Mouse (Mus musculus) spleen, adult 18-20 months (tissue): ENCODE results near the gene Rgs9.
"Not testable (repeated sequence)": the region's sequence is repeated elsewhere in the genome, so short reads cannot be mapped to it uniquely, and the experiment has no call there.

Experiments
- DNase-seq, 2 experiments: peaks; one replicate each; pipeline ENCODE4 v3.0.0; 2022; ENCODE audit warnings: mixed read lengths in 2 of 2

The Rgs9 gene

DNA sequence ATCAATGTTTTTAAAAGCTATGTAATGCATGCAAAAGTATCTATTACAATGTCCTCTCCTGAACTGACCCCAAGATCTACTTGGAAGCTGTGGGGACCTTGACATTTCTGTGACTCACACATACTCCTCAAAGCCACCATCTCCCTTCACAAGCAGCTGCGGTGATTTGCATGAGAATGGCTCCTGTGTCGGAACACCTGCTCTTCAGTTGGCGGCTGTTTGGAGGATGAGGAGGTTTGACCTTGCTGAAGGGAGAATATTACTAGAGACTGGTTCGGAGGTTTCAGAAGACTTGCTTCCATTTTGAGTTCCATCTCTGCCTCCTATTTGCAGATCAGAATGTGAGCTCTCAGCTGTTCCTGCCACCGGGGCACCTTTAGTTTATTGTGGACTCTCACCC lies 7.8 kb upstream of the Rgs9 start:
- no peak for DNase-seq

DNA sequence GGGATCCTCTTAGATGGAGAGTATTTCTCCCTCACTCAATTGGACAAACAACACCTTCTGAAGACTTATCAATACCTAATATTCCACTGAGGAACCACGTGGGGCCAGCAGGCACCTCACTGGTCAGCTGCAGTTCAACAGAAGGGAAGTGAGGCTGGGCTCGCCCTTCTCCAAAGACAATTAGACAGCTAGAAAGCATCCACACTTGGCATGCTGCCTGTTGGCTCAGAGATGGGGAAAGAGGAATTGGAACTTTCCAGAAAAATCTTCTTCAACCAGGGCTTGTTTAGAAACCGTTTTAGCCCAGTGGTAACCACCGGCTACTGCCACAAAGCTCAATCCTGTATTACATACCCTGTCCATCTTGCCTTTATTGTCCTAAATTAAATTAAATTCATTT lies 4.4 kb upstream of the Rgs9 start:
- peak in 1 of 2 experiments; percentile 9 for DNase-seq

DNA sequence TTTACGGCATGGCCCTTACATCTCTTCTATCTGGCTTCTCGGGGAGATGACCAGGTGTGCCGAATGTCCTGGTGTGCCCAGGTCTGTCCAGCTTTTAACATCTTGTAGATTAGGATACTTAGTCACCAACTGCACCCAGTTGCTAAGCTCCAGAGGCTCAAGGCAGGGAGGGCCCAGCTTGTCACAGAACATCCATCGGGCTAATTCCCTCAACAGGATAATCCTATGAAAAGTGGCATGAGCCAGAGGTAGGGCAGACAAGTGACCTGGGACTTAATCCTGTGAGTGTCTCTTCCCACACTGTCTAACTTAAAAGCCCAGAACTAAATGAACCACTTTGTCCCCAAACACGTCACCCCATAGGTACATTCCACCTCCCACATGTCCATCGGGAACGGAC lies 898 bp downstream of the Rgs9 start:
- DNase-seq, result no peak

DNA sequence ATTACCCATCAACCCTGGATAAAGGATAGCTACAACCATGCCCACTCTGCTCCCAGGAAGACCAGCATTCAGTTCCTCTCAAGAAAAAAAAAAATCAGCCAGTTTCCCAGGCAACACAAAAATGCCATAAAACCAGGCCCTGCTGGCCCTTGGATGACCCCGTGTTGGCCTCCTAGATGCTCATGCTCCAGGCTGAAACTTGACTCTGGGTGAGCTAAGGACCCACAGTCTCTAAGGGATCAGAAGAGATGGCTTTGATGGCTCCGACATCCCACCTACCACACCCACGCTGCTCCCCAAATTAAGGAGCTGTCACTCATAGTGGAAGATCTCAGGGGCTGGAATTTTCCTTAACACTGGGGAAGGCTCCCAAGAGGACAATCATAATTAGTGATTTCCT lies 5.9 kb downstream of the Rgs9 start:
- DNase-seq, result no peak

DNA sequence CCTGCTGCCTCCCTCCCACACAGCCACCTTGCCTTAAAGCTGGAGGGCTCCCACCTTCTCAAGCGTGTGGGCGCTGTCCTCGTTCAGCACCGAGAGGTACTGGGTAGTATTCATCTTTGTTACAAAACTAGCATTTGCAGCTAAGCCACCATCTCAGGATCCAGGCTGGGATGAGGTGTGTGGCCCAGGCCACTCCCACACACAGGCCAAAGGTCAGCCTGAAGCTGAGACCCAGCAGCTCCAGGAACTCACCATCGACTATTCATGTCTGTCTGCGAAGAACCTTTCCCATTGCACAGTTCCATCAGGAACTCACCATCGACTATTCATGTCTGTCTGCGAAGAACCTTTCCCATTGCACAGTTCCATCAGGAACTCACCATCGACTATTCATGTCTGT lies 8.6 kb downstream of the Rgs9 start:
- DNase-seq, result not testable (repeated sequence)

DNA sequence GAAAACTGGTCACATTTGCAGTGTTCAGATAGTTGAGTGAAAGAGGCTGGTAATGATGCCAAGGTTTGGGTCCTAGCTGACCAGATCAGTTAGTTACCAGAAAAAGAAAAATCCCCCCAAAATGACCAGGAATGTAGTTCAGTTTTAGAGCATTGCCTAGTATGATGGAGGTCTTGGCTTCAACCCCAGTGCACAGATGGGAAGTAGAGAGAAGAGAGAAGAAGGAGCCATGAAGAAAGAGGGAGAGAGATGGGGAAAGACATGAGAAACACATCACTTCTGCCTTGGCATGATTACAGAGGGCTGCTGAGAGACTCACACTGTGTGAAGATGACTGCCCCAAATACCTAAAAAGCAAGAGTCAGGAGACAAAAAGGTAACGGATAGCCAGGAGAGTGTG lies 13.1 kb downstream of the Rgs9 start:
- no peak for DNase-seq

DNA sequence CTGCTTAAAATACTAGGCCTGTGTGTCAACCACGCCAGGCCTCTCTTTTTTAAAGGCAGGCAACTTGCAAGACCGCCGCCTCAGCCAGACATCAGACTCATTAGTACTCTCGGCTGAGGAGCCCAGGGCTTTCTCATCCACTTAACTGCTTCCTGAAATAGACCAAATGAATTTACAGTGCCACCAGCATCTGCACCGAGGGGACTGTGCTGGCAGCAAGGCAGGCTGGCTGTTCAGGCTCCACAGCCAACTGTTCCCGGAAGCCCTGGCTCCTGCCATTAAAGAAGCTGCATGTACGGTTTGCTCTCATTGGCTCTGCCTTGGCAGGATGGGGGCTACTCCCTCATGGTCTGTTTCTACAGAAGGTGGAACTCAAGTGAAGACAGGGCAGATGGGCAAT lies 19.7 kb downstream of the Rgs9 start:
- no peak for DNase-seq

DNA sequence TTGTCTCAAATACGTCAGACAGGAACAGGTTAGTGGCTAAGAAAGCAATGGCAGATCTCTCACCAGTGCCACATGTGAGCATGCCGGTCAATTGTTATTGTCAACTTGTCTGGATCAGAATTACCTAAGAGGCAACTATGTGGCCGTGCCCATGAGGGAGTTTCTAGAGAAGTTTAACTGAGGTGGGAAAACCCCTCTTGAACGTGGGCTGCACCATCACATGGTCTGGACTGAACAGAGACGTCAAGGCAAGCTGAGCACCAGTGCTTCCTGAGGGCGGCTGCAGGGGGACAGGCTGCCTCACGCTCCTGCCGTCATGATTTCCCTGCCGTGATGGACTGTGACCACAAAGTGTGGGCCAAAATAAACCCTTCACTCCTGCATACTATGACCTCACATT lies 26.5 kb downstream of the Rgs9 start:
- DNase-seq, result no peak

DNA sequence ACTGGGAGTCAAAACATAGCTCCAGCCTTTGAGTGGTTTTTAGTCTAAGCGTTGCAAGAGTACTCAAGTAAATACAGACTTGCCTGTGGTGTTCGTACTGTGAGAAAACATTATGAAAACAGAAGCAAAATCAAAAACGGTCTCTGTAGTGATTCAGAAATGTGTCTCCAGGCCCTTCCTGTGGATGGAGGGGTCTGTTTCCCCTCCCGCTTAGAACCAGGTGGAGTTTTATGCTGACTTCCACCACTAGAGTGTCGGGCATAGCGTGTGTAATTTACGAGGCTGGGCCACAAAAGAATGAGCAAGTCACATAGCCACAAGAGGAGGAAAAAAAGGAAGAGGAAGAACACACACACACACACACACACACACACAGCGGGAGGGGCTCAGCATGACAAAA lies 27.6 kb downstream of the Rgs9 start:
- no peak for DNase-seq

DNA sequence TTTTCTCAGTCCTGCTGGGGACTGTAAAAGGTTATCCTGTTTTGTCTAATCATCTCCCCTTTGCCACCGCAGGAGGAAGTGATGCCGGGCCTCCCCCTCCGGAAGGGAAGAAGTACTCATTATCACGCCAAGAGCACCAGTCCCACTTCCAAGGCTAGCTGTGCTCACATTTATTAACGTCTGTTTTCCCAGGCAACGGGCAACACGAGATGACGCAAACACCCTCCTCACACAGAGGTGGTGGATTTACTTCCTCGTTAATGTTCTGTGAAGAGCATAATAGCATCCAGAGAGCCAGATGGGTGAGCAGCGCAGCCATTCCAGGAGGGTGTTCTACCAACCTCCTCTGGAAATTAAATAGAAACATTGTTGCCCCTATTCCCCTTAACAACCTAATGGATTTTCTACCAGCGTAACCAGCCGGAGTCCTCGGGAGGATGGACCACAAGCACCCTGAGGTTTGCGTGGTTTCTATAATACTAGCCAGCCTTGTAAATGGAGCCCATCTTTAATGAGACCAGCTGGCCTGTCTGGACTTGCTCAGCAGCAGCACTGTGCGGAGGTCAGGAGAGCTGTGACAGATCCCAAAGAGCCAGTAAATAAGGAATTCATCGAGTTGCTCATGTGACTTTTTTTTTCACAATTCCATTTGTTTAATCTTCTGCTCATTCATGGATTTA lies 28.1 kb downstream of the Rgs9 start:
- no peak for DNase-seq

DNA sequence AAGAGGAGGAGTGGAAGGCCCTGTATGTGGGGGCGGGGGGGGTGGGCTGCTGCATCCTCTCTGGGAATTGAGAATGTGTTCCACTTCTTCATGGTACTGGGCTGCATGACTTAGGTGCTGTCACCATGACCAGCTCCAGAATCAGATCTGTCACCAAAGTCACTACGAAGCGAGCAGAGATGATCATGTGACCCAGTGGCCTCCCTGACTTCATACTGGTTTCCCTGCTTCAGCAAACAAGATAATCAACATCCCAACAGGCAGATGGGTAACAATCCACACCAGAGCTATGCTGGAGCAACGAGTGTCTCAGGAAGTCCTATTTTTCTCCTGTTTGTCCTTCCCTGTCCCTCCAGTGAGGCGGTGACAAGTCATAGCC lies 28.7 kb downstream of the Rgs9 start:
- no peak for DNase-seq

DNA sequence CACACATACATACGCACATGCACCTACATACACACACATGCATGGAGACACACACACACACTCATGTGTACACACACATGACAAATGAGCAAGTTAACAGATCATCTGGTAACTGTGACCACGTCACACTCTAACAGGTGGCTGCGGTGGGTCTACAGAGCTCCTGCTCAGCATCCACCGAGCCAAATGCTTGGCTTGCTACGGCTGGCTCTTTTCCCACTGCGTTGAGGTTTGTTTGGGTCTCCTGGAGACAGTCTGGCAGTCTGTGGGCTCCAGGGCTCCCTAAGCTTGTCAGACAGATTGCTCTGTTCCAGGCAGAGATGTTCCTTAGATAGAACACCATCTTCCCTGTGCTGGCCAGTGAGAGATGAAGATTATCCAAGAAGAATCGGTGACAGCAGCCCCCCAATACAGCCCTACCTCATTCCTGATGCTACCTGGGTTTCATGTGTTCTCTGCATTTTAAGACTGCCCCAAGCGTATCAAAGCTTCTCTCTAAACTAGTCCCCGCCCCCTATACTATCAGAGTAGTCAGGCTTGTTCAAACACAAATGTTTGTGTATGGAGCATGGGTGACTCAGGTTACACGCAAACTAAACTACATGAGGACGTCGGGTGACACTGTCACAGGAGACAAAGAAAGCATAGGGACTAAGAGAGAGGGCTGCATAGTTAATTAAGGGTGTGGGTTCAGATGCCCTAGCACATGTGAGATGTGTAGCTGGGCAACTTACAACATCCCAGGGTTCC lies 31.6 kb downstream of the Rgs9 start:
- DNase-seq, result no peak

DNA sequence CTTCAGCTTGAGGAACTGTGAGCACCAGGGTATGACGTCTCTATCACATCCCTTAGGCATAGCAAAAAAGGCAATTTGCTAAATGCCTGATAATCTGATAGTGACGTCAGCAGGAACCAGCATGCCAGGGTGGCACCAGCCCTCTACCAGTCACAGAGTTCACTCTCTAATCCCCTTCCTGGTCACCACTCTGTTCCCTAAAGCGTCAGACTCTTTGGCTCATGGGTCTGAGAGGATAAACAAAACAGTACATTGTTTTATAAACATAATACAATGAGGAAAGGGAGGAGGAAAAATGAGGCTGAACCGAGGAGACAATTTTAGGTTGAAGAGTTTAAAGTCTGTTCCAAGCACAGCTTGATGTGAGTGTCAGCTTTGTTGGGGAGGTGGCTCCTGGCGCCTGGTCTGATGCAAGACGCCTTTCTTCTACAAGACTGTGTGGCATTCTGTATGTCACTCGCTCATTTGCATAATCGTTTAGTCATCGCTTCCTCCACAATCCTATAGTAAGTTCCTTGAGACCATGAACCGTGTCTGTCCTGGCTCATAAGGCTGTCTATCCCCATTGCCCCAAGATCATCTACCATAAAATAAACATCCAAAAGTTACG lies 33.7 kb downstream of the Rgs9 start:
- no peak for DNase-seq

DNA sequence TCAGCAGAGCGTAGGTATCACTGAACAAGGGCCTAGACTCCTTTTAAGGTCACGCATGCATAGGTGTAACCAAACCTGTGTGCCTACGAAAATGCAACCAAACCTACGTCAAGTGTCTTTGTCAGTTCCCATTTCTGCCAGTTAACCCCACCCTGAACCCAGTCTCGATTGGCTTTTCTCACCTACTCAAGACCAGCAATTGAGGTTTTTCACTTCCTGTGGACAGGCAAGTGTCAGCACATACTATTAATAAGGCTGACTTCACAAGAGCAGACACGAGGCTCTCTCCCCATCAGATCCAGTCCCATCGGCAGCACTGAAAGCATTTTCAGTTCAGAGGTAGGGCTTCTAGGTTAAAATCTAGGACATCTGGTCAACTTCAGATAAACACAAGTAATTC lies 37.4 kb downstream of the Rgs9 start:
- DNase-seq, result no peak

DNA sequence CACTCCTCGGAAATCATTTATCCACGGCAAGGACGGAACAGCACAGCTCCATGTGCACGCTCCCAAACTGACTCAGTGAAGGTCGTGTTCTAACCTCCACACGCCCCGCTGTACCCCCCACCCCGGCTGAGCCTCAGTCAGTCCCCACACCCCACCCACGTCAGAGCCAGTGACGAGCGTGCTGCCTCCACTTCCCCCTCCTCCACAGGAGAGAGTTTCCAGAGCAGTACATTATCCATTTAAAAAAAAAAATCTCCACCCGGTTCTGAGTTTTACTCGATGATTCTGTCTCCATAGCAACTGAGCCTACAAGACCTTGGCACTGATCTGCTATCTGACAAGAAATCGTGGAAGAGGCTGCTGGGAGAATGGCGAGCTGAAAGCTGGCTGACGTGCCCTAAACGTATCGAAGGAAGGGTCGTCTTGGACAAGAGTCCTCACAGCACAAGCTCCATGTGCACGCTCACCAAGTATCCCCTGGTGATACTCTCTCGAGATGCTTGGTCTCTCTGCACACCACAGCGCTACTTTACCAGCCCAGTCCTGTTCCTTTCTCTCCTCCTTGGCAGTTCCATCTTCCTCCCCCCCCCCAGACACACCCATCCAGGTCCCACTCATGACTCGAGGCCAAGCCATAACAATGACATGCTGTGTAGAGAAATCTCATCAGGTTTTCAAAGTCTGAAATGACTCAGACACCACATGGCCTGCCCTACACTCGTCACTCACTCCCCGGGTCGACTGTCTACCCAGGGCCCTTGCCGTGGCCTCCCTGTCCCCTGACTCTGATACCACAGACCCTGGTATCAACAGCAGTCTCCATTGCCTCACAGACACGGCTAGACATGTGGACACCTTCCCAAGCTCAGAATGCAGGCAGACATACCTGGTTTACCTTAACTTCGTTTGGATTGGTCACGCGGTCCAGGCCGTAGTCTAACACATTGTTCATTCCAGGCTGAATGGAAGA lies 38.7 kb downstream of the Rgs9 start:
- no peak for DNase-seq

DNA sequence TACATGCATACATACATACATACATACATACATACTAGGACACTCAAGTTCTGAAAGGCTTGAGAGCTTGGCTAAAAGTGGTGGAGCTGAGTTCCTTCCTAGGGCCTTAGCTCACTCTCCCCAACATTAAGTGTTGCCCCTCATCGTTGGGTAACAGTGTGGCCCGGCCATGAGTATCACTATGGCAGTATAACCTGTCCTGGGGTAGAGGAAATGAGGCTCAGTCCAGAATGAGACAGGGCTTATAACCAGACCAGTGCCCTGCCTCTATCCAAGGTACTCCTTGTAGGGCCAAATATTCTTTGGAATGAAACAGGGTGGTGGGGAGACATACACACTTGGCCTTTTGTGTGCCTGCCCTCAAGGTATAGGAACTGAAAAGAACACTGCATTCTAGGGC lies 40.1 kb downstream of the Rgs9 start:
- DNase-seq, result no peak

DNA sequence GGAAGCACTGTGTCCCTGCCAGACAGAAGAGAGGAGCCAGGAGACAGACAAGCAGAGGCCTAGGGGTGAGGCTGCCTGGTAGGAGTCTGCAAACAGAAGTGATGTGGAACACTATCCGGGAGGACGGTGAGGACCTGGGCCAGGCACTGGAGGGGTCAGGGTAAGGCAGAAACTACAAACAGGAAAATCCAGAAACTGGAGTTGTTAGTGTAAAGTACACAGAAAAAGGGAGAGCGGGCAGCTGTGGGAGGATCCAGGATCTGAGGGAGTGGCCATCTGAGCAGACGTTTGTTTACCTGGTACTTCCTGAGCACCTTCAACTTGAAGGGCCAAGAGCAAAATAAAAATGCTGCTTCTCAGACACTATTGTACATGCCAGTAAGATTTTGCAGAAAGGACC lies 42.9 kb downstream of the Rgs9 start:
- DNase-seq, result no peak

DNA sequence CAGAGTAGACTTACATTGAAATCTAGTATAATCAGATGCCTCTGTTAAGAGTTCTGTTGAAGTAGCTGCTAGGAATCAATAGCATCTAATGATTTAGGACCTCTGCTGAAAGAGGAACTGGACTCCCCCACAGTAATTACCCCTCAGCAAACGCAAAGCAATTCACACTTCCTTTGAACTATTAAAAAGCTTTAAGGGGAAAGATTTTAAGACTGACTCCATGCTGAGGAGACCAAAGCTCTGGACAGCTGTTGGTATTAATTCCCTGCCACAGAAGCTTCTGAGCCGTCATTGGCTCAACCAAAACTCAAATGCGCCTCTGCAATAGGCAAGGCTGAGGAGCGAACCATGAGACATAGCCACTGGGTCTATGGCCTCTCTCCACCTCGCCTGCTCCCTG lies 45.4 kb downstream of the Rgs9 start:
- no peak for DNase-seq

DNA sequence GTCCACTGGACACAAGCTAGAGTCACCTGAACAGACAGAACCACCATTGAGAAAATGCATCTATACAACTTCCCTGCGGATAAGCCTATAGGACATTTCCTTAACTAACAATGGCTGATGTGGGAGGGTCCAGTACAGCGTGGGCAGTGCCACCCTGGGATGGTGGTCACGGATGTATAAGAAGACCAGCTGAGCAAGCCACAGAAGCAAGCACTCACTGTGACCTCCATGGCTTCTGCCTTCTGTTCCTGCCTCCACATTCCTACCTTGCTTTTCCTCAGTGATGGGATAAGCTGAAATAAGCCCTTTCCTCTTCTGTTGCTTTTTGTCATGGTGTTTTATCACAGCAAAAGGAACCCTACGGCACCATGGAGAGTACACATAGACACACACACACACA lies 47.4 kb downstream of the Rgs9 start:
- no peak for DNase-seq

DNA sequence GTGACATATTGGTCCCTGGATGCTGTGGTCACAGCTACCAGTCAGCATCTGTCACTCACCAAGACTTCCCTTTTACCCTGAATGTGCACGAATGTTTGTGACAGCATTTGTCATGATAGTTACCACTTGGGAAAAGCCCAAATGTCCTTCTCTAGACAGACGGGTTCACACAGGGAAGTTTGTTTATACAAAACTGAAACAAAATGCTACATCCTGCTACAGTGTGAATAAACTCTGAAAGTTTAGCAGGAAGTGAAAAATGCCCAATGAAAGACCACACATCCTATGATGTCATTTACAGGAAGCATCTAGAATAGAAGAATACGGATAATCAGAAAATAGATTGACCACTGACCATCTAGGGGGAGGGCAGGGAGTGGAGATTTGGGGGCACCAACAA lies 51.0 kb downstream of the Rgs9 start:
- no peak for DNase-seq

DNA sequence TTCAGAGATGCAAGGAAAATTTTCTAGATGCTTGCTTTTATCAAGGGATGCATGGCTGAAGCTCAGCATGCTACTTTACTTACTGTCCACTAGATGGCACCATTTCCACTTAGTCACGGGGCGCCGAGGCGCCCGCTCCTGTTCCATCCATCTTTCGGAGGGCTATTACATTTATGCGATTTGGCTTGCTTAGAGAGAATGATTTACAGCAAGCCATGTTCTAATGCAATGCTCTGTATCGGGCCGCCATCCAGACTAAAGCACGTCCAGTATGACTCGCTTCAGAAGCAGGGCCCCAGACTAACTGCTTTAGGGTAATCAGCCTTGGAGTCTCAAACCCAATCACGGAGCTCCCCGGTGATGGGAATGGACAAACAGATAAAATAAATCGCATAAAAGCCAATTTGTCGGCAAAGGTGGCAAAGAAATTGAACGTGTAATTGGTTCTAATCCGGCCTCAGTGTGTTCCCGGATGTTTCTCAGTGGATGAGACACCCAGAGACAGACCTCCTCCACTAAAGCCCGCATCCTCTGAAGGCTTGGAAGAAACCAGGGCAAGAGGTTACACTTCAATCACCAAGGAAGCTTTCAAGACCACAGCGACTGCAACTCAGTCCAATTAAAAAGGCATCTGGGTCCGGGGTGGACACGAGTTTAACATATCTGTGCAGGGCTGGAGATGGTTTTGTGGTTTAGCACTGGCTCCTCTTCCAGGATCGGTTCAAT lies 53.1 kb downstream of the Rgs9 start:
- DNase-seq, result peak in 1 of 2 experiments; percentile 14

DNA sequence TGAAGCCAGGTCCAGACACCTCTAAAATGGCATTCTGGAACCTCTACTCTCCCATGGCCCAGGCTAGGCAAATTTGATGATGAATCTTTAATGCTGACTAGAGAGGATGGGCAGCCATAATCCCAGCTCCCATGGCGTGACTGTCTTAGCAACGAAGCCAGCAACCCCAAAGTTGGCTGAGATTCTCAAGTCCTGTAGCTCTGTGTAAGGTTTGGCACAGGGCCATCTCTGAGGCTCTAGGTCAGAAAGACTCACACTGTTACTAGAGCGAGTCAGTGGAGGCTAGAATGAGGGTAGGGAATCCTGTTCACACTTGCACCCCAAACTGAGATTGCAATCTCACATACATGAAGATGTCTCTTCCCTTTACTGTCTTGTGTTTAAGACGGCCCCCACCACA lies 57.8 kb downstream of the Rgs9 start:
- DNase-seq, result no peak

DNA sequence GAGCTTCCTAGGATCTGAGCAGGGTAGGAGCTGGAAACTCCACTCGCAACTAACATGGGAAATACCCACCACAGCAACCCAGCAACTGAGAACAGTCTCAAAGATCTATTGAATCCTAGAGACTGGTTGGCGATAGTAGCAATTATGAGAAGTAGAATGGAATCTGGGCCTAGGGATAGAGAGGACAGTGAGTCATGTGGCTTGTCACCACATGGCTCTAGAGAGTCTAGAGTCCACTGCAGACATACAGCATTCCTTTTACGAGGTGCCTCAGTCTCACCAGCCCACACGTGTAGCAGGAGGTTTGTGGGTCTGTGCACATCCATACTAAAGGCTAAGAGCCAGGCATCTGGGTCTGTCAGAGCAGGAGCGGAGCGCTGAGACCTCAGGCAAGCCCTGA lies 59.3 kb downstream of the Rgs9 start:
- DNase-seq, result no peak
